Mouse (Mus musculus) gonadal fat pad, adult 2 months (tissue): ENCODE measurements around the gene Il20ra. TPM values are rescaled to one million over a fixed set of nuclear protein-coding genes. Genes with fewer than 3 reads are reported as not detected.

Source experiments
- DNase-seq: peaks from one replicate; pipeline ENCODE4 v3.0.0-alpha.2; 2012; ENCODE audit warnings: low read depth
- polyA plus RNA-seq: library from polyadenylated mRNA; depleted of rRNA; stranded (reverse); fragments of >200 nt; gene quantifications from 2 replicates; pipeline ENCODE4 v1.2.3, GENCODE M21; 2012; rRNA removed

Gene Il20ra
- polyA plus RNA-seq, 1 experiment, result 0.12 TPM

- DNase-seq, result peak; percentile 13
Observed at GRCm38 (mm10) chr10:19765459-19765858, 53.1 kb downstream of the Il20ra start.

GRCm38 (mm10) chr10:19779092-19779491 lies 66.7 kb downstream of the Il20ra start:
- DNase-seq, result no peak

GRCm38 (mm10) chr10:19781365-19781764 lies 69.0 kb downstream of the Il20ra start:
- DNase-seq, result no peak

GRCm38 (mm10) chr10:19794996-19795395 lies 82.6 kb downstream of the Il20ra start:
- no peak for DNase-seq

GRCm38 (mm10) chr10:19802958-19803357 lies 90.6 kb downstream of the Il20ra start:
- no peak for DNase-seq

GRCm38 (mm10) chr10:19804763-19805162 lies 92.4 kb downstream of the Il20ra start:
- no peak for DNase-seq

Other genes starting within 250 kb of the Il20ra start
- 61.1 and 71.9 TPM in 2 replicates for gene Ifngr1, start 120.6 kb upstream of the Il20ra start, polyA plus RNA-seq
- 0.81 and 0.92 TPM in 2 replicates for gene Il22ra2, start 90.6 kb upstream of the Il20ra start, polyA plus RNA-seq
- gene Slc35d3, start 138.9 kb downstream of the Il20ra start, polyA plus RNA-seq, result 0.04 TPM in 1 of 2 replicates, not detected in the other
- gene Pex7, start 195.1 kb downstream of the Il20ra start, polyA plus RNA-seq, result 35.3 and 42.9 TPM in 2 replicates
- 8.5 and 9.3 TPM in 2 replicates for gene Map3k5, start 221.9 kb downstream of the Il20ra start, polyA plus RNA-seq